Mouse (Mus musculus) adrenal gland (tissue): ENCODE data around the gene Gnptab.
"Not testable (repeated sequence)": the region's sequence is repeated elsewhere in the genome, so short reads cannot be mapped to it uniquely, and the experiment has no call there.

Experiments
- intact Hi-C: fragments of 180-260 bp; cut with DNase I; formaldehyde crosslinking; loops from one replicate; pipeline ENCODE4 v1.15.1; 2025

Gene Gnptab

DNA sequence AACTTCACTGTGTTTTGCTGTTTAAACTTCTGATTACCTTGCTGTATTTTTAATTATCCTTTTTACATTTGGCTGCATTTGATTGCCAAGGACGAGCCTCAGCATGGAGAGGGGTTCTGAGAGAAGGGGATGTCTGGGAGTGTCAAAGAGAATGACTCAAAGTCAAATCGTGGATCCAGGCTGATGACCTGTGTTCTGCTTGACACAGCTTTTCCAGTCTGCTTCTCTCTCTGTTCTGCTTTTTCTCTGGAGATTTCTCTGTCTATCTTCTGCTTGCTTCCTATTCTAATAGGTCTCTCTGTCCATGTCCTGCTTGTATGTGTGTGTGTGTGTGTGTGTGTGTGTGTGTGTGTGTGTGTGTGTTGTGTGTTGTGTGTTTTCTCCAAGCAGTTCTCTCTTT lies 30.8 kb downstream of the Gnptab start:
- intact Hi-C loops: no loop called here

- intact Hi-C loops: no loop called here
Observed at GRCm38 (mm10) chr10:88412290-88412995, 33.5 kb downstream of the Gnptab start.

- intact Hi-C loops: no loop called here
Observed at GRCm38 (mm10) chr10:88417686-88418085, 38.8 kb downstream of the Gnptab start.

GRCm38 (mm10) chr10:88420141-88420541 lies 41.2 kb downstream of the Gnptab start:
- intact Hi-C loops: no loop called here

DNA sequence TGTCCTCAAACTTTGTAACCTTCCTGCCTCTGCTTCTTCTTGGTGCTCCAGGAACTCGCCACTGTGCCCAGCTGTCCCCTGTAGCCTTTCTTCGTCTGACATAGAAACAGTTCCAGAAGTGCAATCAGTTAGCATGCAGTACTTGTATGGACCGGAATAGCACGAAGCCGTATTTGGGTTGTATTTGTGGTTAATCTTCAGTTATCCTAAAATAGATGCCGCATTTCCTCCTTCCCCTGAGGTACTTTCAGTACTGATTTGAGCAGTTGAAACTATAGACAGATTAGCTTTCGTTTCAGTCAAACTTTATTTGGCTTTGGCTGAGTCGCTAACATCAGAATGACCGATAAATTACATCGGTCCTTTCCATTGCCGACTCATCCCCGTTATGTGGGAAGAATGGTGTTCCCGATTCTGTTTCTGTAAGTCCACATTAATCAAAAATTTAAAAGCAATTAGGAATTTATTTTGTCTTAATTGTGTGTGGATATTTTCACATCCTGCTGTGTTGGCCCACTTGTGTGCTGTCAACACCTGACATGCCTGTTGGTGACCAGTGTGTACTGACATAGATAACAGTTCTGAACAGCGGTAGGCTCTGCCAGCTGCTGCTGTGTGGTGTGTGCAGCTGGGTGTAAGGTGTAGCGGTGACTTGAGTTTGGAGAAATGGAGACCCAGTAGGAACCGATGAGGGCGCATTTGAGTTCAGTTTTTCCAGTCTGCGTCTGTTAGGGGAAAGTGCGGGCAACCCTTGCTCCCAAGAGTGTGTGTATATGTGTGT lies 41.9 kb downstream of the Gnptab start:
- intact Hi-C loops: no loop called here

DNA sequence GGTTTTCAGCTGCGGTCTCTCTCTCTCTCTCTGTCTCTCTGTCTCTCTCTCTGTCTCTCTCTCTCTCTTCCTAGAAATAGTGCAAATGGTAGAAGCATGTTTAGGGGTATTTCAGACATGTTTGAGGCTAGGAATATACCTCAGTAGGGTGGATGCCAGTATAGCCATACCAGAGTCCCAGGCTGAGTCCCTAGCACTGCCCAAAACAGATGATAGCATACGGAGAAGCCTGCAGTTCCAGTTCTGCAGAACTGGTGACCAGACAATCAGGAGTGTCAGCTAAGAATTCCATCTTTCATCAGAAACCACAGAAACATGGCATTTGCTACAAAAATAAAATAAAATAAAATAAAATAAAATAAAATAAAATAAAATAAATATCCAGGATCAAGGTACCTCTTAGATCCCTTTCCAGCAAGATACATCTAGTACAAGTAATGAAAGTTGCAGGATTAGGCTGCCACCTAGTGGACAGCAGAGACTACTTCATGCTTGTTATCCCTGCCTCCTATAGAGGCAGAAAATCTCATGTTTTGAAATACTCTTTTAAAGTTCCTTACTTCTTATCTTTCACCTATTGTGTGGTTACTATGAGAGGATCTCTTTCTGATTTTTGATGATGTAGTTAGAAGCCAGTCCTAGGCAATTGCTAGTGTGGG lies 47.4 kb downstream of the Gnptab start:
- intact Hi-C loops: loop anchor here (2.0 kb wide), 1 partner anchor 51 kb away; no protein-coding TSS in a partner anchor

DNA sequence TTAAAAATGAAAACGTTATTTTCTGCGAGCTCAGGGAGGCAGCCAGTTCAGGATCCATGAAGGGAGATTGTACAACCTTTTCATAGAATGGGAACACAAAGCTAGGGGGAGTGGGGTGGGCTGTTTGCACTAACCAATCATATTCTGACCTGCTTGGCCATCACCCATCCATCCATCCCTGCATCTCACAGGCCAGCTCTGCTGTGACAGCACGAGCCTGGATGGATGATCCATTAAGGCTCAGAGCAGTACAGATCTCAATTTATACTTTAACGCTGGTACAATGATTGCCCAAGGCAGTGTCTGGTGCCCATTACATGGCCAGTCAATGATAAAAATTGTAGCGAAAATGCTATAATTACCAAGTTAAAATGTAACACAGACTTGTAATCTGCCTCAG lies 48.0 kb downstream of the Gnptab start:
- intact Hi-C loops: loop anchor here (2.0 kb wide), 1 partner anchor 52 kb away; no protein-coding TSS in a partner anchor

GRCm38 (mm10) chr10:88427998-88428397 lies 49.1 kb downstream of the Gnptab start:
- intact Hi-C loops: loop anchor here (2.0 kb wide), 1 partner anchor 53 kb away; no protein-coding TSS in a partner anchor

GRCm38 (mm10) chr10:88441224-88441623 lies 62.3 kb downstream of the Gnptab start:
- intact Hi-C loops: loop anchor here (10.0 kb wide), 1 partner anchor 224 kb away; no protein-coding TSS in a partner anchor

- intact Hi-C loops: no loop called here
Observed at GRCm38 (mm10) chr10:88451221-88451620, 72.3 kb downstream of the Gnptab start.

DNA sequence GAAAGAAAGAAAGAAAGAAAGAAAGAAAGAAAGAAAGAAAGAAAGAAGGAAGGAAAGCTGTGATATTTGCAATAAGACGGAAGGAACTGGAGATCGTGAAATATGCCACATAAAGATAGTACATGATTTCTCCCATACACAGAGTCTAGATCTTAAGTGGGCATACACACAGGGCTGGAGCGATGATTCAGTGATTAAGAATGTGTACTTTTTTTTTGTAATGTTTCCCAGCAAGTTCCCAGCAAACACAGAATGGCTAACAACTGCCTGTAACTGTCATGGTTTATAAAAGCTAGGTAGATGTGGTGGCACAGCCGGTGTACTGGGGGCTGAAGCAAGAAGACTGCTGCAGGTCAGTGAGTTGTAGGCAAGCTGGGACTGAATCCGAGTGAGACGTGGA lies 73.1 kb downstream of the Gnptab start:
- intact Hi-C loops: no loop called here

GRCm38 (mm10) chr10:88457816-88458215 lies 78.9 kb downstream of the Gnptab start:
- intact Hi-C loops: no loop called here

DNA sequence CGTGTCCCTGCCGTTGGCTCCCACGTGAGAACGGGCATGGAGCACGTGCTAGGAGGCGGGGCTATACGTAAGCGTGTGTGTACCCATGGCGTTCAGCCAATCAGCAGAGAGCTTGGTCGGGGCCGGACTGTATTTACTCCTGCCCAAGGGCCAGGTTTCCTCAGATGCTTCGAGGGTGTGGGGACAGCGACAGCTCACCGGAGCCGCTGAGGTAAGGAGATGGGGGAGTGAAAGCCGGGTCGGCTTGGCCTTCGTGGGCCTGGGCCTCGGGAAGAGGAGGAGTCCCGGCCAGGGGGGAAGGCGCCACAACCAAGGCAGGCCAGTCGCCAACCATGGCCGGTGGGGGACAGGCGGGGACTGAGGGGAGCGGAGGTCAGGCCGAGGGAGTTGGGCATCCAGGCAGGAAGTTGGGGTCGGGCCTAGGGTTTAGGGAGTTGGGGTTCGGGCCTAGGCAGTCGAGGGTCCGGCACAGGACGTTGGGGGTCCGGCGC lies 80.6 kb downstream of the Gnptab start, which contains the start of gene Sycp3:
Gene Sycp3 (plus strand): TSS at position 68 of the 491 bp plus-strand sequence.
- intact Hi-C loops: no loop called here

DNA sequence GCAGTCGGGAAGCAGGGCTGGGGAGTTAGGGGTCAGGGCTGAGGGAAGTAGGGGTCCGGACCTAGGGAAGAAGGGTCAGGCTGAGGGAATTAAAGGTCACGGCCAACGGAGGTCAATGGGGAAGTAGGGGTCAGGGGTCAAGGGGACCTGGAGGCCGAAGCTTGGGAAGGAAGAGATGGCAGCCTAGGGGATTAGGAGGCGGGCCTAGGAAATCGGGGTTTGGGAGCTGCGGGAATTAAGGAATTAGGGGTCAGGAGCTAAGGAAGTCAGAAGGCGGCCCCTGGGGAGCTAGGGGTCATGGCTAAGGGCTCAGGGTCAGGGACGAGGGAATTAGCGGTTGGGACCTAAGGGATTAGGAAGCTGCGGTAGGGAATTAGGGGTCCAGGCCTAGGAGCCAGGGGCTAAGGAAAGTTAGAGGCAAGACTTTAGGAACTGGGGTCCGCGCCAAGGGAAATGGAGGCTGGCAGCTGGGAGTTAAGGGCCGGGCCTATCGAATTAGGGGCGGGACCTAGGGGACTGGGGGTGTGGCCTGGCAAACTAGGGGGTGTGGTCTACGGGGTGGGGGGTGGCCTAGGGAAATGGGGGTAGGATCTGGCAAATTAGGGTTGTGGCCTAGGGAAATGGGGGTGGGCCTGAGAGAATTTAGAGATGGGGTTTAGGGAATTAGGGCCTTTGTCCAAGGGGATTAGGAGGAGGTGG lies 81.3 kb downstream of the Gnptab start:
- intact Hi-C loops: no loop called here

GRCm38 (mm10) chr10:88482866-88483265 lies 103.9 kb downstream of the Gnptab start:
- intact Hi-C loops: not testable (repeated sequence)

DNA sequence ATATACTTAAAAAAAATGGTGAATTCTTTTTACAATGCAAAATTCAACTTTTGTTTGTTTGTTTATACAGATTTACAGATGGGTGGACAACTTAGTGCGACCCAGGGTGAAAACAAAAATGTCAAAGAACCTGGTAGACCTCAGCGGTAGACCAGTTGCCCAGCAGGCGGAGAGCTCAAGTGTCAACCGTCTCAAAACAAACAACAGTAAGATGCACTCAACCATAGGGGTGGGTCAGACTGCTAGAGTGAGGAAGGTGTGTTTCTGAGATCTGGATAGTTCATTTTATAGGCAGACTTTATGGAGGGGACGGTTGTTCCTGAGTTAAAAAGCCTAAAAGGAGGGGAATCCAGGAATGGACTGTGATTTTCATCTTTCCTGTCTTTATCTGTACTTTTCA lies 109.7 kb downstream of the Gnptab start:
- intact Hi-C loops: no loop called here

DNA sequence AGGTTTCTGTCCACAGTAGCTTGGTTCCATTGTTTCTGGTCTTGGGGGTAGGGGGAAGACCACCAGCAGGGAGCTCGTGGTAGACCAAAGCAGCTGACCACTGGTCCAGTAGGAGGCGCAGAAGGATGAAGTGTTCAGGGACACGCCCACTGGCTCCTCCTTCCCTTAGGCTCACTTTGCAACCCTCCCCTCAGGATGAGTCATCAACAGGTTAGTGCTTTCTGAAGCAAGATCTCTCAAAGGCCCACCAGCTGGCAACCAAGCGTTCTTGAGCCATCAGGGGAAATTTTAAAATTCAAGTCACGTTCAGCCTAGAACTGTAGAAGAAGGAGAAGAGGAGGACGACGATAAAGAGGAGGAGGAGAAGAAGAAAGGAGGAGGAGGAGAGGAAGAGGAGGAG lies 112.7 kb downstream of the Gnptab start:
- intact Hi-C loops: no loop called here

DNA sequence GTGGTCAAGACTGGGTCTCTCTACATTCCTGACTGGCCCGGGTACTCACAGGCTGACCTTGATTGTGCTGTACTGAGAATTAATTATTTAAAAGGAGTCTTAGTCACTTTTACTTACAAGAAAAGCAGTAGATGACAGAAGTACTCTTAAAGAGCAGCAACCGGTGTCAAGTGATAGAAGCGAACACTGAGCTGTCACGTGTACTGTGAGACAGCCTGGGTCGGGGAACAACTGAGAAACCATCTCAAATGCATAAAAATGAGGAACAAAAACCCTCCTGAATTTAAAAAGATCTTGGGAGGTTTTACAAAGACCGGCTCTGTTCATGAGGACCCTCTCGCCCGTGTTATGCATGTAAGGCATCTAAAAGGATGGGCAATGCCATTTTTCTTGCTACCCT lies 113.7 kb downstream of the Gnptab start:
- intact Hi-C loops: no loop called here

DNA sequence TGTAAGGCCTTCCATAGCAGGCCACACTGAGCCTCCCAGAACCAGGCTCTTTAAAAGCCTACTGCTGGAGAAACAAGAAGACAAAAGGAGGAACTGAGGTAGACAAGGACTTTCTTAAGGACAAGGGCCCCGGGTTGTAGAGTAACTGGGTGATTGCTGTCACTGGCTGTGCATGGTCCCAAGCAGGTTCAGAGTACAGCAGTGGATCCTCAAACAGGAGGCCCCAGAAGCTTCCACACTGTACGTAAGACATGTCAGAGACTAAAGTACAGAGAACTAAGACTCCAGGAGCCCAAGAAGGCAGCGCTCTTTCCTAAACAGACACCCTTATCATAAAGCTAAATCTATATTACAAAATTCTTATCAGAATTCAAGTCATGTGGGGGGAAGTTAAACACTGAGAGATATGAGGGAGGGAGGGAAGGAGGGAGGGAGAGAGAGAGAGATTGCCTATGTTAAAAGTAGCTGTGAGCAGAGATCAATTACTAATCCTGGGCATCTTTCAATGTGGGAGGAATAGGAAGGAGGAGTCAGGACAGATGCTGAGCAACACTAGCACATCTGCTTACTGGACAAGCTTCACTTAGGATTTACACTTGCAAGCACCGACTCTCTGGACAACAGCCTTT lies 116.1 kb downstream of the Gnptab start:
- intact Hi-C loops: no loop called here
